Mouse (Mus musculus) embryonic stem cell, embryonic (primary cell): ENCODE measurements at regions not wholly inside any gene's neighbourhood (a gene's known extent, or its start where the extent isn't known, plus 50 kb on each side); places are given as distances from the start of the nearest gene placed in this dataset.

Source experiments
- CTCF ChIA-PET, 4 experiments: fragments of 300-600 bp in 2 of 4; fragments of 350-600 bp in 2 of 4; sonication (Branson Sonifier 250); formaldehyde crosslinking; loops; one replicate each; lab custom pipeline; 2022; ENCODE audit warnings: inconsistent platforms in 2 of 4; lab: Charles Lee
- POLR2A ChIA-PET, 4 experiments: fragments of 300-600 bp in 2 of 4; fragments of 350-600 bp in 2 of 4; sonication (Branson Sonifier 250); formaldehyde crosslinking; loops; one replicate each; lab custom pipeline; 2022; ENCODE audit warnings: antibody characterized with exemption in 4 of 4, inconsistent platforms in 1 of 4; lab: Charles Lee

GRCm38 (mm10) chr9:117872387-117873081 lies 167.8 kb upstream of the Azi2 start:
- CTCF ChIA-PET, result no interaction called here
- POLR2A ChIA-PET, result no interaction called here

GRCm38 (mm10) chr9:117872021-117872386 lies 168.3 kb upstream of the Azi2 start:
- ChIA-PET CTCF (no interaction called here), POLR2A (no interaction called here)

- ChIA-PET CTCF (no interaction called here), POLR2A (no interaction called here)
Observed at GRCm38 (mm10) chr9:117870616-117871015, 169.7 kb upstream of the Azi2 start.

- ChIA-PET POLR2A (no interaction called here), CTCF (interaction anchor here in 1 of 4 experiments (0.6 kb wide), 1 partner anchor 1247 kb away, joined by 4 read pairs; no protein-coding TSS in a partner anchor)
Observed at GRCm38 (mm10) chr9:117863944-117864343, 176.4 kb upstream of the Azi2 start.

- POLR2A ChIA-PET, result interaction anchor here in 1 of 4 experiments (1.2 kb wide), 1 partner anchor 84 kb away, joined by 4 read pairs; no protein-coding TSS in a partner anchor
- CTCF ChIA-PET, result no interaction called here
Observed at GRCm38 (mm10) chr9:117863318-117863717, 177.0 kb upstream of the Azi2 start.

GRCm38 (mm10) chr9:117859580-117860045 lies 180.7 kb upstream of the Azi2 start:
- ChIA-PET CTCF (interaction anchor here in 1 of 4 experiments (0.6 kb wide), 1 partner anchor 204 kb away, joined by 3 read pairs; no protein-coding TSS in a partner anchor), POLR2A (no interaction called here)

- CTCF ChIA-PET, result no interaction called here
- POLR2A ChIA-PET, result no interaction called here
Observed at GRCm38 (mm10) chr9:117843531-117843930, 196.8 kb upstream of the Azi2 start.

GRCm38 (mm10) chr9:117836696-117837380 lies 203.5 kb upstream of the Azi2 start:
- ChIA-PET CTCF (interaction anchor here in 1 of 4 experiments (0.6 kb wide), 1 partner anchor 1926 kb away, joined by 6 read pairs; no protein-coding TSS in a partner anchor), POLR2A (no interaction called here)

GRCm38 (mm10) chr9:117833586-117833985 lies 203.9 kb upstream of the Rbms3 start:
- ChIA-PET CTCF (interaction anchor here in 1 of 4 experiments (0.5 kb wide), 1 partner anchor 13 kb away, joined by 4 read pairs; no protein-coding TSS in a partner anchor), POLR2A (no interaction called here)

- ChIA-PET CTCF (no interaction called here), POLR2A (no interaction called here)
Observed at GRCm38 (mm10) chr9:117814661-117815060, 184.9 kb upstream of the Rbms3 start.

- ChIA-PET CTCF (no interaction called here), POLR2A (no interaction called here)
Observed at GRCm38 (mm10) chr9:117813216-117813615, 183.5 kb upstream of the Rbms3 start.

GRCm38 (mm10) chr9:117805812-117806211 lies 176.1 kb upstream of the Rbms3 start:
- POLR2A ChIA-PET, result no interaction called here

GRCm38 (mm10) chr9:117784186-117784591 lies 154.5 kb upstream of the Rbms3 start:
- POLR2A ChIA-PET, result no interaction called here
- CTCF ChIA-PET, result no interaction called here

More at GRCm38 (mm10) chr9:117805812-117806211, 176.1 kb upstream of the Rbms3 start:
- CTCF ChIA-PET, result no interaction called here

- POLR2A ChIA-PET, result no interaction called here
- CTCF ChIA-PET, result no interaction called here
Observed at GRCm38 (mm10) chr9:117754651-117755050, 124.9 kb upstream of the Rbms3 start.

- POLR2A ChIA-PET, result no interaction called here
- CTCF ChIA-PET, result no interaction called here
Observed at GRCm38 (mm10) chr9:117753466-117753865, 123.8 kb upstream of the Rbms3 start.

- ChIA-PET POLR2A (no interaction called here), CTCF (no interaction called here)
Observed at GRCm38 (mm10) chr9:117744906-117745305, 115.2 kb upstream of the Rbms3 start.

- CTCF ChIA-PET, result no interaction called here
- POLR2A ChIA-PET, result no interaction called here
Observed at GRCm38 (mm10) chr9:117729366-117729765, 99.7 kb upstream of the Rbms3 start.

GRCm38 (mm10) chr9:117720161-117720598 lies 90.5 kb upstream of the Rbms3 start:
- CTCF ChIA-PET, result no interaction called here
- POLR2A ChIA-PET, result no interaction called here

- CTCF ChIA-PET, result interaction anchor here in 1 of 4 experiments (0.6 kb wide), 1 partner anchor 1104 kb away, joined by 4 read pairs; no protein-coding TSS in a partner anchor
- POLR2A ChIA-PET, result no interaction called here
Observed at GRCm38 (mm10) chr9:117717346-117717745, 87.6 kb upstream of the Rbms3 start.

GRCm38 (mm10) chr9:117716476-117716875 lies 86.8 kb upstream of the Rbms3 start:
- ChIA-PET POLR2A (interaction anchor here in 1 of 4 experiments (0.5 kb wide), 1 partner anchor 1751 kb away, joined by 3 read pairs; no protein-coding TSS in a partner anchor), CTCF (no interaction called here)
